Mouse (Mus musculus) forebrain, embryonic 12.5 days (tissue): ENCODE results near the gene Zfp263. TPM values are rescaled to one million over a fixed set of nuclear protein-coding genes. Genes with fewer than 3 reads are reported as not detected.

ENCODE experiments used
- ATAC-seq: fragments of 200-750 bp; cut with Nextera tagmentation; 2 replicates; pipeline ENCODE4 v1.8.0; 2017; ENCODE audit warnings: moderate TSS enrichment; ENCODE audit not compliant: low FRiP score
- H3K27ac ChIP-seq: fragments of 300-500 bp; sonication (generic); 2 replicates; pipeline ENCODE4 v1.5.1; 2016; ENCODE audit warnings: mild to moderate bottlenecking
- H3K27me3 ChIP-seq: fragments of 300-500 bp; sonication (generic); 2 replicates; pipeline ENCODE4 v1.6.1; 2016; ENCODE audit warnings: mild to moderate bottlenecking
- H3K36me3 ChIP-seq: fragments of 300-500 bp; sonication (generic); replicated peaks from 2 replicates; pipeline ENCODE4 v1.6.1; 2016; ENCODE audit warnings: mild to moderate bottlenecking
- H3K4me1 ChIP-seq: fragments of 300-500 bp; sonication (generic); 2 replicates; pipeline ENCODE4 v1.6.1; 2016
- H3K4me2 ChIP-seq: fragments of 300-500 bp; sonication (generic); 2 replicates; pipeline ENCODE4 v1.6.1; 2016; ENCODE audit warnings: mild to moderate bottlenecking, moderate library complexity
- H3K4me3 ChIP-seq: fragments of 300-500 bp; sonication (generic); replicated peaks from 2 replicates; pipeline ENCODE4 v1.5.1; 2016; ENCODE audit warnings: mild to moderate bottlenecking
- H3K9ac ChIP-seq: fragments of 300-500 bp; sonication (generic); 2 replicates; pipeline ENCODE4 v1.6.1; 2016; ENCODE audit warnings: mild to moderate bottlenecking
- H3K9me3 ChIP-seq: fragments of 300-500 bp; sonication (generic); 2 replicates; pipeline ENCODE4 v1.6.1; 2016
- WGBS: fragments of 180-500 bp; shearing (Covaris S2); methylation state at CpG from one replicate; pipeline ENCODE4 v1.1.7; 2016; 5-methylcytosine and 5-hydroxymethylcytosine counted together
- polyA plus RNA-seq: library from polyadenylated mRNA; unstranded; fragments of >200 nt; fragmentation: Nextera tagmentation; extraction: Ambion mirVana; gene quantifications from 2 replicates; pipeline ENCODE4 v1.2.1, GENCODE M21; 2016

Zfp263 gene
- polyA plus RNA-seq, 1 experiment from 2014 or later: 52.6 TPM

DNA sequence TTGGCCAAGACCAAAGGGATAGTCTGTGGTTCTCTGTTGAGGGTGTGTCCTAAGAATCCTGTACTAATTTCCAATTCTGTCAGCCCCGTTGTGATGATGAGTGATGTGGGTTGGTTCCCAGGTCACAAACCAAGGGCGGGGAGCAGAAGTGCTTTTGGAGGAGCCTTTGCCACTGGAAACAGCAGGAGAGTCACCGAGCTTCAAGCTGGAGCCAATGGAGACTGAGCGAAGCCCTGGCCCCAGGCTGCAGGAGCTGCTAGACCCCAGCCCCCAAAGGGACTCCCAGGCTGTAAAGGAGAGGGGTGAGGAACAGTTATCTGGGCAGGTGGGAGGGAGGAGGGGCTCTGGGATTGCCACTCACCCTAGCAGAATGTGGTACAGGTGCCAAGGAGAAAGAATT, 1.8 kb downstream of the Zfp263 start:
- Histone ChIP-seq H3K27ac (no peak overlapping the region), H3K4me3 (peak overlapping the region; percentile 82), H3K36me3 (peaks cover 42% of the 10 kb centered on the region), H3K9me3 (peaks cover 22% of the 10 kb centered on the region), H3K9ac (0 out of 2 replicates have a peak overlapping the region, but pooled peaks have one; percentile 29), H3K4me1 (peaks cover 24% of the 10 kb centered on the region), H3K4me2 (peak overlapping the region; percentile 82), H3K27me3 (no peaks in the 10 kb centered on the region)
- 94% methylated on average over 4 of the region's 4 CpGs for WGBS
- ATAC-seq: no peak

DNA sequence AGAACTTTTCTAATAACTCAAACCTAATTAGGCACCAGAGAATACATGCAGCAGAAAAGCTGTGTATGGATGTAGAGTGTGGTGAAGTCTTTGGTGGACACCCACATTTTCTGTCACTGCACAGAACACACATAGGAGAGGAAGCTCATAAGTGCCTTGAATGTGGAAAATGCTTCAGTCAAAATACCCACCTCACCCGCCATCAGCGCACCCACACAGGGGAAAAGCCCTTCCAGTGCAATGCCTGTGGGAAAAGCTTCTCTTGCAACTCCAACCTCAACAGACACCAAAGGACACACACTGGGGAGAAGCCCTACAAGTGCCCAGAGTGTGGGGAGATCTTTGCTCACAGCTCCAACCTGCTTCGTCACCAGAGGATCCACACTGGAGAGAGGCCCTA, 5.1 kb downstream of the Zfp263 start:
- Histone ChIP-seq H3K9ac (no peak overlapping the region), H3K9me3 (peaks cover 22% of the 10 kb centered on the region), H3K4me2 (no peak overlapping the region), H3K4me1 (peaks cover 20% of the 10 kb centered on the region), H3K27ac (no peak overlapping the region), H3K36me3 (peaks cover 65% of the 10 kb centered on the region), H3K27me3 (no peaks in the 10 kb centered on the region), H3K4me3 (no peak overlapping the region)
- no peak for ATAC-seq
- WGBS: 100% methylated on average over 3 of the region's 3 CpGs

DNA sequence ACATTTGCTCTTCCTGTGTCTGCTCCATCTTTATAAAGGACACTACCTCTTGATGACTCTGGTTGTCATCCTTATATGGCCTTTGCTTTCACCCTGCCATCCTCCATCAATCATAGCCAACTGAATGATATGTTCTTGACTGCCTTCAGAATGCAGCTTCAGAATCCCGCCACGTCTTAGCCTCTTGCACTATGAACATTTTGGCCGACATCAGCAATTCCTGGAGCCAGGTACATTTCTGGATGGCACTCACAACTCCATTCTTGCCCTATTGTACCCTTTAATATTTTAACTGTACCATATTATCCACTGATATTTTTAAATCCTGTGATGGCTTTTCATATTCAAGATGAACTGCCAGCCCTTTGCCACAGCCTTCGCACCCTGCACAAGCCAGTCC, 27.7 kb downstream of the Zfp263 start:
- H3K27ac ChIP-seq: no peak overlapping the region
- 97% methylated on average over 4 of the region's 4 CpGs for WGBS
- no peaks in the 10 kb centered on the region for H3K27me3 ChIP-seq
- no peak overlapping the region for H3K4me3 ChIP-seq
- H3K36me3 ChIP-seq: no peaks in the 10 kb centered on the region
- H3K4me2 ChIP-seq: no peak overlapping the region
- H3K4me1 ChIP-seq: no peaks in the 10 kb centered on the region
- no peaks in the 10 kb centered on the region for H3K9me3 ChIP-seq
- H3K9ac ChIP-seq: no peak overlapping the region
- ATAC-seq: no peak

DNA sequence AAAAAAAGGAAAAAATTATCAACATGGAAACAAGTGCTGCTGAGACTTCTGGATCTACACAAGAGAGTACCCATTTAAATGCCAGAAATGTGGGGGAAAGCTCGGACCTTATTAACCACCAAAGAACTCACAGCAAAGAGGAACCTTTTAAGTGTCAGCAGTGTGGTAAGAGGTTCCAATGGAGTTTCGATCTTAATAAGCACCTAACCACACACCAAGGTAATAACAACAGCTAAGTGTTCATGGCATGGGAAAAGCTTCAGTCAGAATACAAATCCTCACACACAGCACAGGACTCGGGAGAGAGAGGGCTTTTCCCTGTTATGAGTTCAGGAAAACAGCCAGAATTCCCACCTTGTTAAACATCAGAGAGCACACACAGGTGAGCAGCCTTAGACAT, 32.5 kb downstream of the Zfp263 start:
- Histone ChIP-seq H3K36me3 (no peaks in the 10 kb centered on the region), H3K4me2 (no peak overlapping the region), H3K4me1 (no peaks in the 10 kb centered on the region), H3K27me3 (no peaks in the 10 kb centered on the region), H3K27ac (no peak overlapping the region), H3K9me3 (no peaks in the 10 kb centered on the region), H3K9ac (no peak overlapping the region), H3K4me3 (no peak overlapping the region)
- WGBS: 80% methylated on average over 3 of the region's 3 CpGs
- ATAC-seq: no peak

DNA sequence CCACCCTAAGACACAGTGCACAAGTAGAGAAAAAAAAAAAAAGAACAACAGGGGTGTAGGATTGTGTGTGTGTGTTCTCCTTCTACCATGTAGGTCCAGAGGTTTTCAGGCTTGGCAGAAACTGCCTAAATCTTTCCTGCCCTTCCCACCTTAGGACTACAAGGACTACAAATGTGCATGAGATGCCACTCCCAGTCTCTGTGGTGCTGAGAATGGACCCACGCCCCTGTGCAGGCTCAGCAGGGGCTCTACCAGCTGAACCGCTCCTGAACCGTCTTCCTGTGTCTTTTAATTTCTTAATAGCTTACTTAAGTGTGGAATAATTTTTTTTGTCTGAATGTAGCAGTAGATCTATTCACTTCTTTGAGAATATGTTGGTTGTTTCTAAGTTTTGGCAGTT, 34.1 kb downstream of the Zfp263 start:
- Histone ChIP-seq H3K9ac (no peak overlapping the region), H3K4me2 (no peak overlapping the region), H3K4me3 (no peak overlapping the region), H3K4me1 (no peaks in the 10 kb centered on the region), H3K36me3 (no peaks in the 10 kb centered on the region), H3K27ac (no peak overlapping the region), H3K9me3 (no peaks in the 10 kb centered on the region), H3K27me3 (peaks cover 3% of the 10 kb centered on the region; the same call in 1 of the 2 replicates)
- 66% methylated on average over 3 of the region's 3 CpGs for WGBS
- ATAC-seq: no peak

DNA sequence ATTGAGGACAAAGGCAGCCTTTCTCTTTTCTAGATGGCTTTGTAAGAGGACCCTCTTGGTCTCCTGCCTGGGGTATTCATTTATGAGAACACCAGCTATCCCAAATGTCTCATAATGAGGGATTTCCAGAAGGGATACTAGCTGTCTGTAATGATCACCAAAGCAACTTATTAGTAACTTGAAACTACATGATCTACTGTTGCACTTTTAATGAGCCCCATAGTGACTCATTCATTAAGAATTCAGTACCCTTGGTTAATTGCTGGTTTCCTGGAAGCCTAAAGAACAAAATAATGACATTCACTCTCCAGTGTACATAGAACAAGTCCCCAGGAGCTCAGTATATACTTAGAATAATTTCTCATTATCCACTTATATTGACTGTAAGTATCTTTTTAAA, 37.3 kb downstream of the Zfp263 start:
- no peaks in the 10 kb centered on the region for H3K36me3 ChIP-seq
- H3K9me3 ChIP-seq: no peaks in the 10 kb centered on the region
- H3K9ac ChIP-seq: no peak overlapping the region
- H3K4me2 ChIP-seq: no peak overlapping the region
- no peak for ATAC-seq
- no peak overlapping the region for H3K27ac ChIP-seq
- no peak overlapping the region for H3K4me3 ChIP-seq
- no peaks in the 10 kb centered on the region for H3K4me1 ChIP-seq
- H3K27me3 ChIP-seq: peaks cover 4% of the 10 kb centered on the region; the same call in 1 of the 2 replicates

DNA sequence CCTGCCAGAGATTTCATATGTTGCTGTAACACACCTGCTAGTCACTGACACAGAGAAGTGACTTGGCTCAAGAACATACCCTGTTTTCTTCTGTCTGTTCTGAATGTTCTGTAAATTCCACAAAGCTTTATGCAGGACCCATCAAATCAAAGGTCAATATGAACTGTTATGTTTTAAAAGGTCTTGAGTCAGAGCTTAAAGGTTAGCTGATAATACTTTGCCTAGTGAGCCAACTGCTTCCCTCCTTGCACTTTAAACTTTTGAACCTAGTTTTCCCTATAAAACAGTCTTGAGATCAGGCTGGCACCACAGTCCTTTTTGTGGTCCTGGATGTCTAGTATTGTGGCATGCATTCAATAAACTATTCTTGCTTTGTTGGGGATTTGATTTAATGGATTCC, 44.5 kb downstream of the Zfp263 start:
- no peak overlapping the region for H3K4me3 ChIP-seq

More for the DNA sequence above, 44.5 kb downstream of the Zfp263 start:
- H3K27ac ChIP-seq: no peak overlapping the region
- H3K27me3 ChIP-seq: no peaks in the 10 kb centered on the region
- H3K4me2 ChIP-seq: no peak overlapping the region
- ATAC-seq: no peak
- no peaks in the 10 kb centered on the region for H3K36me3 ChIP-seq
- H3K4me1 ChIP-seq: no peaks in the 10 kb centered on the region
- H3K9ac ChIP-seq: no peak overlapping the region
- H3K9me3 ChIP-seq: no peaks in the 10 kb centered on the region

Other genes with a start within 250 kb of the Zfp263 start
- gene Olfr161, start 153.1 kb upstream of the Zfp263 start, polyA plus RNA-seq: not detected in 2 replicates
- not detected in 2 replicates for gene Mefv, start 26.0 kb upstream of the Zfp263 start, polyA plus RNA-seq
- 0.60 and 1.1 TPM in 2 replicates for gene Olfr15, start 86.8 kb downstream of the Zfp263 start, polyA plus RNA-seq
- gene Zfp174, start 103.2 kb downstream of the Zfp263 start, polyA plus RNA-seq: 1.8 and 2.2 TPM in 2 replicates
- gene Naa60, start 128.3 kb downstream of the Zfp263 start, polyA plus RNA-seq: 60.6 and 65.2 TPM in 2 replicates
- 9.7 and 12.9 TPM in 2 replicates for gene Zfp597, start 140.5 kb downstream of the Zfp263 start, polyA plus RNA-seq
- 1.5 and 3.9 TPM in 2 replicates for gene Gm20695, start 140.6 kb downstream of the Zfp263 start, polyA plus RNA-seq
- 8.2 and 9.2 TPM in 2 replicates for gene 1700037C18Rik, start 164.6 kb downstream of the Zfp263 start, polyA plus RNA-seq
- 25.5 and 28.1 TPM in 2 replicates for gene Cluap1, start 164.7 kb downstream of the Zfp263 start, polyA plus RNA-seq
- gene Nlrc3, start 232.5 kb downstream of the Zfp263 start, polyA plus RNA-seq: 0.41 and 0.83 TPM in 2 replicates